Mouse (Mus musculus) hindbrain, embryonic 11.5 days (tissue): ENCODE data around the gene Snrnp70. TPM values are rescaled to one million over a fixed set of nuclear protein-coding genes. Genes with fewer than 3 reads are reported as not detected.
"Not testable (repeated sequence)": the region's sequence is repeated elsewhere in the genome, so short reads cannot be mapped to it uniquely, and the experiment has no call there.

Source experiments
- ATAC-seq: fragments of 200-750 bp; cut with Nextera tagmentation; 2 replicates; pipeline ENCODE4 v1.8.0; 2017; ENCODE audit warnings: mild to moderate bottlenecking, moderate TSS enrichment, moderate library complexity; ENCODE audit not compliant: low FRiP score
- DNase-seq: peaks from one replicate; pipeline ENCODE4 v3.0.0-alpha.2; 2015; ENCODE audit warnings: low spot score
- H3K27ac ChIP-seq: fragments of 300-500 bp; sonication (generic); 2 replicates; pipeline ENCODE4 v1.5.1; 2014; ENCODE audit warnings: mild to moderate bottlenecking, low read depth, low read length
- H3K27me3 ChIP-seq: fragments of 300-500 bp; sonication (generic); 2 replicates; pipeline ENCODE4 v1.6.1; 2014; ENCODE audit warnings: mild to moderate bottlenecking, low read length, moderate library complexity, mixed read lengths; ENCODE audit not compliant: control insufficient read depth, insufficient read depth
- H3K36me3 ChIP-seq: fragments of 300-500 bp; sonication (generic); 2 replicates; pipeline ENCODE4 v1.6.1; 2014; ENCODE audit warnings: mild to moderate bottlenecking, low read length, moderate library complexity, mixed read lengths; ENCODE audit not compliant: control insufficient read depth, insufficient read depth
- H3K4me1 ChIP-seq: fragments of 300-500 bp; sonication (generic); replicated peaks from 2 replicates; pipeline ENCODE4 v1.6.1; 2014; ENCODE audit warnings: low read length, mixed read lengths; ENCODE audit not compliant: control insufficient read depth, insufficient read depth
- H3K4me2 ChIP-seq: fragments of 300-500 bp; sonication (generic); replicated peaks from 2 replicates; pipeline ENCODE4 v1.6.1; 2014; ENCODE audit warnings: mild to moderate bottlenecking, low read depth, low read length
- H3K4me3 ChIP-seq: fragments of 300-500 bp; sonication (generic); 2 replicates; pipeline ENCODE4 v1.5.1; 2014; ENCODE audit warnings: low read depth, low read length
- H3K9ac ChIP-seq: fragments of 300-500 bp; sonication (generic); 2 replicates; pipeline ENCODE4 v1.6.1; 2014; ENCODE audit warnings: low read depth, low read length
- H3K9me3 ChIP-seq: fragments of 300-500 bp; sonication (generic); 2 replicates; pipeline ENCODE4 v1.6.1; 2016; ENCODE audit warnings: low read length; ENCODE audit not compliant: control insufficient read depth
- WGBS: fragments of 180-500 bp; shearing (Covaris S2); extraction: QIAGEN DNeasy Blood & Tissue Kit; methylation state at CpG from one replicate; pipeline ENCODE4 v1.1.7; 2014; 5-methylcytosine and 5-hydroxymethylcytosine counted together
- polyA plus RNA-seq: library from polyadenylated mRNA; unstranded; fragments of >200 nt; fragmentation: Nextera tagmentation; extraction: Ambion mirVana; gene quantifications from 2 replicates; pipeline ENCODE4 v1.2.1, GENCODE M21; 2014

Gene Snrnp70
- polyA plus RNA-seq, 1 experiment from 2014 or later: 114 TPM

DNA sequence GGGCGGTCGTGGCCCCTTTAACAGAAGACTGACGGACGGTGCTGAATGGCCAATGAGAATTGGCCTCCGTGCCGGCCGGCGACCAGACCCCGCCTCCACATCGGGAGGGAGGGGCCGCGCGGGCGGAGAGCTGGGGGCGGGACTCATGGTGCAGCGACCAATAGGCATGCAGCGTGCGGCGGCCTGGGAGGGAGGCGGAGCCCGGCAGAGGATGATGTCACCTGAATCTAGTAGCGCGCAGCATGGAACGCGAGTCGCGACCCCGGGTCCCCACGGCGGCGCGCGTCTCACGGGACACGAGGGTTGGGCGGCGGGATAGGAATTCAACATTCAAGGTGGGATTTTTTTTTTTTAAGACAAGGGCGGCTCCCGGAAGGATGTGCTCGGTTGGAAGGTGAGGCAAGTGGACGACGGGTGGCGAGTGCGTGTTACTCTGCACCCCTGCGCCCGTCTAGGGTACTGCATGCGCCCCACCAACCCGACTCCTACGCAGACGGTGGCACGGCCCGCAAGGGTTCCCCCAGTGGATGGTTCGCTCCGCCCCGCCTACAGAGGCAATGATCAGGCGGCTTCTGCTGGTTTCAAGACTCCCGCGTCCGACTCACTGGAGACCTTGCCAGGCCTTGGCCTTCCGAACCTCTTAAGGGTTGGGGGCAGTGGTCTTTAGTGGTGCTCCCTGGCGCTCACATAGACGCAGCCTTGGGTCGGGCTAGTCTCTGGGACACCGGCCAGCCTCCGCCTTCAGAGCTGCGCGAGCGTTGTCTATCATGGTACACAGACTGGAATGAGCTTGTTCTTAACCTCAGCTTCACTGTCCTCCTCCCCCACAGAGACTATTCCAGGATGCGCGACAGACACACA is 28.3 kb downstream of the Snrnp70 start:
- no peaks in the 10 kb centered on the region for H3K9me3 ChIP-seq
- peak; percentile 89 for ATAC-seq
- WGBS: under 1% methylated on average over 69 of the region's 70 CpGs
- peak overlapping the region; percentile 71 for H3K4me3 ChIP-seq
- H3K27me3 ChIP-seq: peaks cover 32% of the 10 kb centered on the region
- DNase-seq: peak; percentile 96
- H3K4me1 ChIP-seq: peaks cover 13% of the 10 kb centered on the region; the same call in 1 of the 2 replicates
- H3K27ac ChIP-seq: peak overlapping the region; percentile 67
- peak overlapping the region; percentile 80 for H3K4me2 ChIP-seq
- no peaks in the 10 kb centered on the region for H3K36me3 ChIP-seq
- peak overlapping the region; percentile 69 for H3K9ac ChIP-seq

DNA sequence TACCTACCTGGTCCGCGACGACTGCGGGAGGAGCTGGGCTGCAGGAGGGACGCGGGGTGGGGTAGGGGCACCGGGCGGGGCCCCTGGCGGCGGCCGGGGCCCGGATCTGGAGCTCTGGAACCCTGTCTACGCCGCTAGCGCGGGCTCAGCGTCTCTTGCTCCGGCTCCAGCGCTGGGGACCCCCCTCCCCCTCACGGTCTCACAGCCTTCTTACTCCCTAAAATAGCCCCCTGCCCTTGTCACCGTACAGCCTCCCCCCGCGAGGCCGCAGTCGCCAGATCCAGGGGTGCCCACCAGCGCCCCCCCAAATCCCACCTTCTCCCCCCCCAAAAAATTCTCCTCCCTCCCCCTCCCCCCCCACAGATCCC is 28.9 kb downstream of the Snrnp70 start, which contains the start of gene Ppfia3:
TSS of gene Ppfia3 (minus strand) at position 368 of the 368 bp plus-strand sequence.
- Histone ChIP-seq H3K9ac (peak within 1 kb of the TSS; percentile 69), H3K4me1 (peaks cover 15% of the 10 kb centered on the region; the same call in 1 of the 2 replicates), H3K4me3 (peak within 1 kb of the TSS; percentile 71), H3K27ac (peak within 1 kb of the TSS; percentile 67), H3K9me3 (no peaks in the 10 kb centered on the region), H3K27me3 (peaks cover 38% of the 10 kb centered on the region), H3K4me2 (peak within 1 kb of the TSS; percentile 80), H3K36me3 (no peaks in the 10 kb centered on the region)
- DNase-seq: no peak
- peak; percentile 56 for ATAC-seq
- WGBS: 1% methylated on average over 20 of the region's 26 CpGs

DNA sequence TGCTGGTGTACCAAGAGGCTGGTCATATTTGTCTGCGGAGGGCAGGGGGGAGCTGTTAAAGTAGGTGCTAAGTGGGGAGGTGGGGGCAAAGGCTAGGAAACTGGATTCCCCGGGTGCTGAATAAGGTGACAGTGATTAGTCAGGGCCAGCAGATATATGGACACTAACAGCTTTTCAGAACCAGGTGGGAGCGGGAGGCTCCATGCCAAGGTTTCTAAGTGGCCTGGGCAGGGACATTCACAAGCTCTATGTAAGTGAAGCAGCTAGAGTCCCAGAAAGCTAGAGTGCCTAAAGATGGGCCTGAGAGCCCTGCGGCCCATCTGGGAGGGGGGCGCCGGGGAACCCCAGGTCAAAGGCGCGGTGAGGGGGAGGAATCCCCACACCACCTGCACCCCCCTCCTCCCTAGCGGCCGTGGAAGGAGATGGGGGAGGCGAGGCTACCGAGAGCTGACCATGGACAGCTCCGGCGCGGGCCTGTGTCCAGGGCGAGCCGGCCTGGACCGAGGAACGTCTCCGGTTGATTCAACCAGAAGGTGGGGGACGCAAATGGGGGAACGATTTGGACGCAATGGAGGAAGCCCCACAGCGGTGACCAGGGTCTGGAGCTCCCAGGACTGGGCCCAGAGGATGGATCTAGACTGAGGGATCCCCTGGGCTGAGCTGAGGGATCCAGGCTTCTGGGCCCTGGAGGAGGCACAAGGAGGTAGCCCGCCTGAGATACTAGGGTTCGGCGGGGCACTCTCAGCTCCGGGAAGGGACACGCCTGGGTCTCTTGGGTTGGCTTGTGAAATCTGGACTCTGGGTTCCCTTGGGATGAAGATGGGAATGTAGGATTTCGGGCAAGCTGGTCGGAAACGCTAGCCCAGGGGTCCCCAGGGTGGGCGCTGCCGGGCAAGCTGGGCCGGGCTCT is 29.5 kb downstream of the Snrnp70 start:
- H3K9ac ChIP-seq: peak overlapping the region; percentile 69
- ATAC-seq: no peak
- H3K27ac ChIP-seq: no peak overlapping the region
- 3% methylated on average over 34 of the region's 35 CpGs for WGBS
- peaks cover 38% of the 10 kb centered on the region for H3K27me3 ChIP-seq
- peaks cover 15% of the 10 kb centered on the region; the same call in 1 of the 2 replicates for H3K4me1 ChIP-seq
- no peaks in the 10 kb centered on the region for H3K9me3 ChIP-seq
- peak overlapping the region; percentile 69 for H3K4me2 ChIP-seq
- peak; percentile 62 for DNase-seq
- no peaks in the 10 kb centered on the region for H3K36me3 ChIP-seq
- peak overlapping the region; percentile 71 for H3K4me3 ChIP-seq

DNA sequence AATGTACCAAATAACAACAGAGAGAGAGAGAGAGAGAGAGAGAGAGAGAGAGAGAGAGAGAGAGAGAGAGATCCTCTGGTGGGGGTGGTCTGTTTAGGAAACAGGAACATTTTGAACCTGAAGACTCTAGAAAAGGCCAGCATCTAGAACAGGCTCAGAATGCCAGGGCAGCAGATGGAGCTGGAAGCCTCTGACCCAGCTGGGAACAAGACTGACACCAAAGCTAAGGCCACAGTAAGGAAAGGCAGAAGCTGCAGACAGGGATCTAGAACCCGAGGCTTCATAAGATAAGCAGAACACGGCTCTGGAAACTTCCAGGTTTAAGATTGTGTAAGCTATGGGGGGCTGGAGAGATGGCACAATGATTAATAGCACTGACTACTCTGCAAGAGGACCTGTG is 31.6 kb downstream of the Snrnp70 start:
- Histone ChIP-seq H3K27ac (no peak overlapping the region), H3K4me1 (peaks cover 9% of the 10 kb centered on the region; the same call in 1 of the 2 replicates), H3K9ac (no peak overlapping the region), H3K27me3 (peaks cover 28% of the 10 kb centered on the region), H3K4me3 (no peak overlapping the region), H3K9me3 (no peaks in the 10 kb centered on the region), H3K4me2 (no peak overlapping the region), H3K36me3 (no peaks in the 10 kb centered on the region)
- ATAC-seq (no peak), DNase-seq (no peak)
- WGBS: 94% methylated on average over 2 of the region's 2 CpGs

DNA sequence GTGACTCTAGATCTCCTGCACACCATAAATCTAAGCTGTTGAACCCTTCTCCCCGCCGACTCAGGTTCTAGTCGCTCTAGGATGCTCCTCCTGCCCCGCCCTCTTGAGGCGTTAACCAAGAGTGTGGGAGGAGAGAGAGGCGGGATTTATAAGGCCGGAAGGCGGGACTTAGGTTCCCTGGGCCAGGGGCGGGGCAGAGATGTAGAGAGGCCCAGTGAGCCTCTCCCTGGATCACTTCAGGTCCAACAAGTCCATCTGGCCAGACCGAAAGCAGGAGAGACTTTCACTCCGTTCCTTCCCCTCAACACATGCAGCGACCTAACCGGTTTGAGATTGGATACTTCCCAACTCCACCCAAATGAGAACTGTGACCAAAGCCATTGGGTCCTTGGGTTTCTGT is 32.7 kb downstream of the Snrnp70 start:
- Histone ChIP-seq H3K4me1 (peaks cover 6% of the 10 kb centered on the region; the same call in 1 of the 2 replicates), H3K27me3 (peaks cover 19% of the 10 kb centered on the region), H3K36me3 (no peaks in the 10 kb centered on the region), H3K4me2 (no peak overlapping the region), H3K4me3 (no peak overlapping the region), H3K9ac (no peak overlapping the region), H3K27ac (no peak overlapping the region), H3K9me3 (no peaks in the 10 kb centered on the region)
- WGBS: 5% methylated on average over 13 of the region's 13 CpGs
- no peak for ATAC-seq
- DNase-seq: peak; percentile 66

DNA sequence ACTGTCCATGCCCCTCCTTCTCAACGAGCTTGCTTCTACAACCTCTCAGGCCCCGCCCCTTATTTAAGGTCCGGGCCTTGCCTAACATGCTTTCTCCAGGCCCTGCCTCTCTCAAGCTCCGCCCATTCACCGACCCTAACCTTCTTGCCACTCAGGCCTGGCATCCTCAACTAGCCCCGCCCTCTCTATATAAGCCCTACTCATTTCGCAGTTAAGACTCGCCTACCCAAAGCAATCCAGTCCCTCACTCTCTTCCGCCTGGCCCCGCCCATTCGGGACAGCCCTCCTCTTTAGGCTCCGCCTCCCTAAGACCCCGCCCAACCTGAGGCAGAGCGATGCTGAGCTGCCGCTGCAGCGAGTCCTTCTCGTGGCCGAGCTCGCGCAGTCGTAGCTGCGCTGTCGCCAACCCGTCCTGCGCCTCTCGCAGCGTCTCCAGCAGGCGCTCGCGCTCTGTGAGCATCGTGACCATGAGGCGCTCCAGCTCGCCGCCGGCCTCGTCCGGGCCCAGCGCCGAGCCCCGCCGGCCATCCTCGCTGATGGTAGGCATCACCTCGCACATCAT is 34.2 kb downstream of the Snrnp70 start:
- Histone ChIP-seq H3K27ac (no peak overlapping the region), H3K36me3 (no peaks in the 10 kb centered on the region), H3K4me2 (peak overlapping the region; percentile 82), H3K4me1 (peaks cover 3% of the 10 kb centered on the region; the same call in 1 of the 2 replicates), H3K4me3 (peak overlapping the region; percentile 40), H3K27me3 (peaks cover 19% of the 10 kb centered on the region), H3K9me3 (no peaks in the 10 kb centered on the region), H3K9ac (peak overlapping the region; percentile 64)
- 1% methylated on average over 43 of the region's 43 CpGs for WGBS
- peak; percentile 93 for DNase-seq
- peak; percentile 89 for ATAC-seq

DNA sequence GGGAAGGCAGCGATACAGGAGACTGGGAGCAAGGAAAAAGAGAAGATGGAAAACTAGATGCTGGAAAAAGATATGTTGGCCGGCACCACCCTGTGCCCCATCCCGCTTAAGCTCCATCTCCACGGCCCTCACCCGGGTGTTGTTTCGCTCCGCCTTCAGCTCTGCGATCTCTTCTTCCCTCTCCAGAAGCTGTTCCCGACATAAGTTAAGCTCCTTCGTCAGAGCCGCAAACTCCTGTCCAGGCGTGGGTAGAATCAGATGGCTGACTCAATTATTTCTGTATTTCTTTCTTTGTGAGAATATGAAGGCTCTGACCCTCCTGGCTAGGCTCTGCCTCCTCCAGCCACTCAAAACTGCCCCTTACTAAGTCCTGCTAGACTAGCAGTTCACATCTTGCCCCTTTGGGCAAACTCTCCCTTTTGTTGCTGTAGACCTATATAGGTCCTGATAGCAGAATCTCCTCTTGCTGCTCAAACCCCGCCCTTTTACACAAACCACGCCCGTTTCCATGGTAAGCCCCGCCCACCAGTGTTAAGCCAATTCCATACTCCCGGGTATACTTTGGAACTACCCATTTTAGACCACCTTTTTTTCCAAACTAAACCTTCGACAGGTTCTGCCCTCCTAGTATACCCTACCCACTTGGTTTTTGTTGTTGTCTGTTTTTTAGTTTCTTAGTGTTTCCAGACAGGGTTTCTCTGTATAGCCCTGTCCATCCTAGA is 35.0 kb downstream of the Snrnp70 start:
- no peaks in the 10 kb centered on the region for H3K9me3 ChIP-seq
- H3K4me3 ChIP-seq: no peak overlapping the region
- H3K9ac ChIP-seq: no peak overlapping the region
- H3K4me2 ChIP-seq: no peak overlapping the region
- H3K27ac ChIP-seq: no peak overlapping the region
- 0 out of 2 replicates have a peak, but pooled peaks cover 3% of the 10 kb centered on the region for H3K4me1 ChIP-seq
- no peaks in the 10 kb centered on the region for H3K36me3 ChIP-seq
- H3K27me3 ChIP-seq: peaks cover 19% of the 10 kb centered on the region
- WGBS: 56% methylated on average over 18 of the region's 18 CpGs
- DNase-seq (no peak), ATAC-seq (no peak)

DNA sequence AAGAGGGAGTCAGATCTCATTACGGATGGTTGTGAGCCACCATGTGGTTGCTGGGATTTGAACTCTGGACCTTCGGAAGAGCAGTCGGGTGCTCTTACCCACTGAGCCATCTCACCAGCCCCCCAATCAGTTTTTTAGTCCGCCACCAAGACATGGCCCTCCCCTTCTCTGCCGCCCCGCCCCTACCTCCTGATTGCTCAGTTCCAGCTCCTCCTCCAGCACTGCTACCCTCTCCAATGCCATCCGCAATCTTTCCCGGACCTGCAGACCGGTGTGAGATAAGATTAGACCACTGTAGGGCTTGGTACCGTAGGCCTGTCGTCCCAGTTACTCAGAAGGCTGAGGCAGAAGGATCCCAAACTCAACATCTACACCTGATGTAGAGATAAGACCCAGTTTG is 36.5 kb downstream of the Snrnp70 start:
- not testable (repeated sequence) for H3K4me1 ChIP-seq, H3K9me3 ChIP-seq, ATAC-seq, DNase-seq, H3K36me3 ChIP-seq, H3K4me3 ChIP-seq, H3K9ac ChIP-seq, H3K27ac ChIP-seq, H3K4me2 ChIP-seq
- WGBS: 56% methylated on average over 10 of the region's 11 CpGs
- peaks cover 17% of the 10 kb centered on the region for H3K27me3 ChIP-seq
